Mouse (Mus musculus) G1E (cell line): ENCODE measurements around the gene Wapl. TPM values are rescaled to one million over a fixed set of nuclear protein-coding genes. Genes with fewer than 3 reads are reported as not detected.

Experiments
- ATAC-seq: 2 replicates; pipeline ENCODE4 v1.8.0; 2016; ENCODE audit warnings: mild to moderate bottlenecking; ENCODE audit not compliant: insufficient number of reproducible peaks, poor library complexity, low FRiP score, severe bottlenecking; ENCODE audit errors: extremely low read depth
- DNase-seq: peaks from one replicate; pipeline ENCODE4 v3.0.0; 2012; ENCODE audit warnings: low spot score
- H3K27me3 ChIP-seq: 2 replicates; pipeline ENCODE4 v1.6.1; 2012; ENCODE audit warnings: mild to moderate bottlenecking, low read length, inconsistent platforms; ENCODE audit not compliant: insufficient read depth
- H3K36me3 ChIP-seq: replicated peaks from 2 replicates; pipeline ENCODE3; 2012; ENCODE audit warnings: mild to moderate bottlenecking, inconsistent platforms
- H3K4me1 ChIP-seq: 2 replicates; pipeline ENCODE4 v1.6.1; 2012; ENCODE audit warnings: low read depth, low read length, inconsistent platforms, mixed read lengths; ENCODE audit not compliant: insufficient read depth
- H3K4me3 ChIP-seq: 2 replicates; pipeline ENCODE4 v1.5.1; 2012; ENCODE audit warnings: low read depth, mild to moderate bottlenecking, inconsistent platforms, low read length, moderate library complexity, mixed read lengths
- H3K9me3 ChIP-seq: replicated peaks from 2 replicates; pipeline ENCODE4 v1.6.1; 2012; ENCODE audit warnings: inconsistent platforms
- CTCF ChIP-seq: IDR thresholded peaks from 2 replicates; pipeline ENCODE4 v1.5.1; 2012; ENCODE audit warnings: low read depth, low read length, inconsistent platforms, mixed read lengths
- GATA1 ChIP-seq: IDR thresholded peaks from 2 replicates; pipeline ENCODE4 v1.6.1; 2012; ENCODE audit warnings: borderline replicate concordance, low read length, inconsistent platforms, mixed read lengths
- GATA2 ChIP-seq: IDR thresholded peaks from 2 replicates; pipeline ENCODE4 v1.6.1; 2012; ENCODE audit warnings: low read depth, low read length, inconsistent platforms, borderline replicate concordance
- POLR2AphosphoS5 ChIP-seq: IDR thresholded peaks from 2 replicates; pipeline ENCODE4 v1.6.1; 2012; ENCODE audit warnings: low read depth, low read length, inconsistent platforms; ENCODE audit not compliant: insufficient replicate concordance
- TAL1 ChIP-seq: conservative IDR thresholded peaks from 2 replicates; pipeline ENCODE4 v1.6.1; 2012; ENCODE audit warnings: low read depth, low read length, inconsistent platforms, mixed read lengths
- polyA plus RNA-seq: library from polyadenylated mRNA; stranded (reverse); fragments of >175 nt; gene quantifications from 2 replicates; pipeline ENCODE4 v1.2.3, GENCODE M21; 2012
- total RNA-seq, 2 experiments: library from RNA; stranded (forward) in 1 of 2; stranded (reverse) in 1 of 2; fragments of 200-1000 nt in 1 of 2; fragments of >200 nt in 1 of 2; fragmentation: Nextera tagmentation in 1 of 2; gene quantifications; 2 replicates each; pipeline ENCODE4 v1.2.3; 2014 to 2017

Gene Wapl
- total and polyA plus RNA-seq, 3 experiments = 32.6 to 283 (median 238) TPM

DNA sequence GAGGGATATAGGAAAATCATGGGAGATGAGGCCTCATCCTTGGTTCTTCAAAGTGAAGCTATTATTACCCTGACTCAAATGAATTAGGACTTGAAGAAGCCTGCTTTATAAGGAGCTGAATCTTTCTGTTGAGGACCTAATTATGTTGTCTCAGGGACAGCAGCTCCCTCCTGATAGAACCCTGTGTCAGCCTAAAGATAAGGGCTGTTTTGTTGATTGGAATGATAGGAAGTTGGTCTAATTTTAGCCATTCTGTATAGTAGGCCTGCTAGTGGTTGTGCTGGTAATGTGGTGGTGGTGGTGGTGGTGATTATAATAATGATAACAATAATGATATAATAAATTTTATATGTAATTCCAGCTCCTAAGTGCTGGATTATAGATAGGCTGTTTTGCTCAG, 11.3 kb downstream of the Wapl start:
- TF ChIP-seq CTCF (no peak), TAL1 (peak; percentile 45)
- Histone ChIP-seq H3K27me3 (no peaks in the 10 kb centered on the region), H3K9me3 (no peaks in the 10 kb centered on the region), H3K4me1 (peaks cover 60% of the 10 kb centered on the region), H3K36me3 (peaks cover 60% of the 10 kb centered on the region), H3K4me3 (no peak overlapping the region)
- ATAC-seq = peak; percentile 90
- no peak for DNase-seq

- TF ChIP-seq GATA1 (no peak), CTCF (no peak), TAL1 (no peak), POLR2AphosphoS5 (no peak), GATA2 (no peak)
Measured at GRCm38 (mm10) chr14:34693970-34694369, 20.2 kb downstream of the Wapl start.

DNA sequence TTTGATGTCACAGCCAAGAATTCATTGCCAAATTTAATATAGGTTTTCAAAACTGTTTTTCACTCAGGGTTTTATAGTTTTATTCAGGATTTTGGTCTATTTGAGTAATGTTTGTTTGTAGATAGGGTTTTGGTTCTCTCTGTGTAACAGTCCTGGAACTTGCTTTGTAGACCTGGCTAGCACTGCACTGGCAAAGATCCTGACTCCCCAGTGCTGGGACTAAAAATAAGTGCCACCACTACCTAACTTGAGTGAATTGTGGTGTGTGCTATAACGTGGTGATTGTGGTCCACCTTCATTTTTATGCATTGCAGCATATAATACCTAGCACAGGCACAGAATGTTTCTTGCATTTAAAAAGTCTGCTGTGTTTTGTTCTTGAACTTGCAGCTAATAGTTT, 23.6 kb downstream of the Wapl start:
- H3K4me3 ChIP-seq = no peak overlapping the region
- no peaks in the 10 kb centered on the region for H3K9me3 ChIP-seq
- DNase-seq = no peak
- peaks cover 16% of the 10 kb centered on the region for H3K4me1 ChIP-seq
- H3K36me3 ChIP-seq = peaks cover 50% of the 10 kb centered on the region
- ATAC-seq = no peak
- no peak for TF ChIP-seq POLR2AphosphoS5
- TF ChIP-seq CTCF = no peak
- no peak for TF ChIP-seq GATA1
- TF ChIP-seq TAL1 = no peak
- no peaks in the 10 kb centered on the region for H3K27me3 ChIP-seq

More at GRCm38 (mm10) chr14:34693970-34694369, 20.2 kb downstream of the Wapl start:
- no peaks in the 10 kb centered on the region for H3K9me3 ChIP-seq
- no peaks in the 10 kb centered on the region for H3K27me3 ChIP-seq
- no peak for DNase-seq
- peaks cover 60% of the 10 kb centered on the region for H3K36me3 ChIP-seq
- H3K4me3 ChIP-seq = no peak overlapping the region
- ATAC-seq = no peak
- peaks cover 20% of the 10 kb centered on the region for H3K4me1 ChIP-seq

GRCm38 (mm10) chr14:34710209-34710608, 36.5 kb downstream of the Wapl start:
- H3K4me3 ChIP-seq = no peak overlapping the region
- H3K9me3 ChIP-seq = no peaks in the 10 kb centered on the region
- H3K36me3 ChIP-seq = peaks cover 40% of the 10 kb centered on the region
- no peaks in the 10 kb centered on the region for H3K27me3 ChIP-seq
- TF ChIP-seq GATA1 (no peak), GATA2 (no peak), CTCF (no peak), POLR2AphosphoS5 (no peak), TAL1 (no peak)
- DNase-seq = no peak
- peaks cover 22% of the 10 kb centered on the region for H3K4me1 ChIP-seq
- ATAC-seq = no peak

- DNase-seq = no peak
- H3K36me3 ChIP-seq = peaks cover 52% of the 10 kb centered on the region
- peaks cover 23% of the 10 kb centered on the region for H3K4me1 ChIP-seq
- ATAC-seq = no peak
- no peaks in the 10 kb centered on the region for H3K27me3 ChIP-seq
- no peak overlapping the region for H3K4me3 ChIP-seq
- H3K9me3 ChIP-seq = no peaks in the 10 kb centered on the region
- TF ChIP-seq GATA1 = no peak
- no peak for TF ChIP-seq GATA2
- no peak for TF ChIP-seq TAL1
- no peak for TF ChIP-seq CTCF
- no peak for TF ChIP-seq POLR2AphosphoS5
Measured at GRCm38 (mm10) chr14:34712027-34712426, 38.3 kb downstream of the Wapl start.

- H3K4me1 ChIP-seq = peaks cover 27% of the 10 kb centered on the region
- peak; percentile 66 for ATAC-seq
- no peaks in the 10 kb centered on the region for H3K27me3 ChIP-seq
- no peak for TF ChIP-seq GATA2
- TF ChIP-seq CTCF = no peak
- no peak for TF ChIP-seq GATA1
- no peak for TF ChIP-seq TAL1
- TF ChIP-seq POLR2AphosphoS5 = no peak
- peak; percentile 38 for DNase-seq
- no peaks in the 10 kb centered on the region for H3K9me3 ChIP-seq
- peaks cover 57% of the 10 kb centered on the region for H3K36me3 ChIP-seq
- no peak overlapping the region for H3K4me3 ChIP-seq
Measured at GRCm38 (mm10) chr14:34712857-34713256, 39.1 kb downstream of the Wapl start.

GRCm38 (mm10) chr14:34718150-34718549, 44.4 kb downstream of the Wapl start:
- no peak overlapping the region for H3K4me3 ChIP-seq
- H3K27me3 ChIP-seq = no peaks in the 10 kb centered on the region
- H3K9me3 ChIP-seq = no peaks in the 10 kb centered on the region
- ATAC-seq (no peak), DNase-seq (no peak)
- H3K36me3 ChIP-seq = peaks cover 61% of the 10 kb centered on the region
- peaks cover 13% of the 10 kb centered on the region; the same call in 1 of the 2 replicates for H3K4me1 ChIP-seq
- no peak for TF ChIP-seq GATA2
- TF ChIP-seq CTCF = no peak
- no peak for TF ChIP-seq GATA1
- TF ChIP-seq TAL1 = no peak
- no peak for TF ChIP-seq POLR2AphosphoS5
